In genomic region chr2:62498086-62498485, GRCm38 (mm10) we compare ENCODE assay signal across 39 mouse cellular contexts. TPM values are rescaled to one million over a fixed set of nuclear protein-coding genes. Genes with fewer than 3 reads are reported as not detected.
"Had no signal": no experiment of that assay in that cellular context is flagged by ENCODE, and none has a peak within 500 bp of the region (broad histone marks: within the 10 kb centered on the region; RNA-seq: fewer than 3 reads in every experiment).

No protein-coding gene starts in this region.

- DNase-seq: gastrocnemius, adult 2 months; gastrocnemius, postnatal 10 days; gastrocnemius, postnatal 25 days; heart, adult 18-20 months; heart, postnatal 10 days; heart, postnatal 4 days; kidney, adult 18-20 months; kidney, adult 8-10 months; kidney, postnatal 10 days; kidney, postnatal 25 days; kidney, postnatal 4 days; liver; liver, embryonic 13.5 days had no signal

- H3K36me3 ChIP-seq: heart, embryonic 10.5 days; heart, embryonic 12.5 days; hindbrain, embryonic 10.5 days; hindbrain, embryonic 12.5 days; intestine, embryonic 15.5 days; limb, embryonic 10.5 days; limb, embryonic 12.5 days; liver, embryonic 13.5 days; liver, embryonic 15.5 days had no signal

- H3K4me1 ChIP-seq: heart, embryonic 10.5 days; heart, embryonic 12.5 days; hindbrain, embryonic 10.5 days; hindbrain, embryonic 12.5 days; intestine, embryonic 15.5 days; limb, embryonic 10.5 days; limb, embryonic 12.5 days; liver, embryonic 13.5 days; liver, embryonic 15.5 days had no signal

- H3K27me3 ChIP-seq: heart, embryonic 12.5 days; hindbrain, embryonic 12.5 days; intestine, embryonic 15.5 days; limb, embryonic 12.5 days; liver, embryonic 13.5 days; liver, embryonic 15.5 days had no signal

- H3K4me2 ChIP-seq: heart, embryonic 12.5 days; hindbrain, embryonic 12.5 days; hindbrain, embryonic 14.5 days; intestine, embryonic 15.5 days; limb, embryonic 12.5 days; liver, embryonic 11.5 days; liver, embryonic 13.5 days; liver, embryonic 15.5 days had no signal

- ATAC-seq: hindbrain, embryonic 16.5 days; inflammation-experienced regulatory T-cells, adult 6 months; intestine, embryonic 15.5 days; intestine, postnatal 0 days had no signal

- H3K9ac ChIP-seq: heart, embryonic 12.5 days; hindbrain, embryonic 12.5 days; hindbrain, embryonic 14.5 days; intestine, embryonic 15.5 days; limb, embryonic 12.5 days; liver, embryonic 13.5 days; liver, embryonic 15.5 days had no signal

- H3K4me3 ChIP-seq: gastrocnemius, adult 2 months; heart, embryonic 10.5 days; heart, embryonic 12.5 days; hindbrain, embryonic 10.5 days; hindbrain, embryonic 12.5 days; intestine, embryonic 15.5 days; layer of hippocampus, adult 2 months; left cerebral cortex, adult 2 months; limb, embryonic 10.5 days; limb, embryonic 12.5 days; liver, embryonic 13.5 days; liver, embryonic 15.5 days had no signal

- H3K27ac ChIP-seq: gastrocnemius, adult 2 months; heart, embryonic 10.5 days; hindbrain, embryonic 10.5 days; hindbrain, embryonic 12.5 days; hindbrain, embryonic 14.5 days; intestine, embryonic 15.5 days; layer of hippocampus, adult 2 months; left cerebral cortex, adult 2 months; limb, embryonic 10.5 days; limb, embryonic 12.5 days; liver, embryonic 13.5 days; liver, embryonic 15.5 days had no signal

- H3K9me3 ChIP-seq: heart, embryonic 10.5 days; heart, embryonic 12.5 days; hindbrain, embryonic 10.5 days; hindbrain, embryonic 12.5 days; intestine, embryonic 15.5 days; limb, embryonic 10.5 days; limb, embryonic 12.5 days; liver, embryonic 13.5 days; liver, embryonic 15.5 days had no signal

RNA-seq across cellular contexts. Expression of gene Gcg, which starts 14.6 kb away (rescaled TPM):
- total RNA-seq: gastrocnemius, adult 2 months; gastrocnemius, postnatal 25 days; granulocyte monocyte progenitor cell, adult 5-6 weeks; heart, adult 18-20 months; heart, adult 8-10 months; heart, postnatal 10 days; heart, postnatal 25 days; heart, postnatal 4 days; layer of hippocampus, adult 2 months; layer of hippocampus, postnatal 10 days; layer of hippocampus, postnatal 25 days; left cerebral cortex, postnatal 14 days; left cerebral cortex, postnatal 36 days had no signal
- polyA plus RNA-seq: heart, embryonic 12.5 days; heart, embryonic 14.5 days; heart, embryonic 16.5 days; hindbrain, embryonic 10.5 days; hindbrain, embryonic 12.5 days; hindbrain, embryonic 14.5 days; kidney, embryonic 14.5 days; kidney, embryonic 16.5 days; liver, embryonic 13.5 days; liver, embryonic 15.5 days had no signal
